Mouse (Mus musculus): Measurements from ENCODE around the gene Gpr39.

The Gpr39 gene

GRCm38 (mm10) chr1:125808426-125808825 lies 131.6 kb downstream of the Gpr39 start:
- no peak for DNase-seq (ENCODE audit: low read depth, low spot score)

- no peak for DNase-seq (ENCODE audit: low read depth, low spot score)
Observed at GRCm38 (mm10) chr1:125813141-125813782, 136.5 kb downstream of the Gpr39 start.

GRCm38 (mm10) chr1:125821101-125821500 lies 144.3 kb downstream of the Gpr39 start:
- DNase-seq (ENCODE audit: low read depth, low spot score) = no peak

GRCm38 (mm10) chr1:125823611-125824010 lies 146.8 kb downstream of the Gpr39 start:
- DNase-seq (ENCODE audit: low read depth, low spot score) = no peak

GRCm38 (mm10) chr1:125837507-125837906 lies 160.7 kb downstream of the Gpr39 start:
- no peak for DNase-seq (ENCODE audit: low read depth, low spot score)

- no peak for DNase-seq (ENCODE audit: low read depth, low spot score)
Observed at GRCm38 (mm10) chr1:125839746-125840392, 163.1 kb downstream of the Gpr39 start.

- no peak for DNase-seq (ENCODE audit: low read depth, low spot score)
Observed at GRCm38 (mm10) chr1:125854646-125855045, 177.9 kb downstream of the Gpr39 start.

GRCm38 (mm10) chr1:125858631-125859030 lies 181.8 kb downstream of the Gpr39 start:
- no peak for DNase-seq (ENCODE audit: low read depth, low spot score)

GRCm38 (mm10) chr1:125870056-125870455 lies 193.3 kb downstream of the Gpr39 start:
- DNase-seq (ENCODE audit: low read depth, low spot score) = no peak

- no peak for DNase-seq (ENCODE audit: low read depth, low spot score)
Observed at GRCm38 (mm10) chr1:125893158-125893557, 216.4 kb downstream of the Gpr39 start.

GRCm38 (mm10) chr1:125910211-125910870 lies 233.5 kb downstream of the Gpr39 start:
- DNase-seq (ENCODE audit: low read depth, low spot score) = no peak

GRCm38 (mm10) chr1:125910871-125911265 lies 234.1 kb downstream of the Gpr39 start:
- DNase-seq (ENCODE audit: low read depth, low spot score) = no peak

GRCm38 (mm10) chr1:125911337-125911900 lies 234.6 kb downstream of the Gpr39 start:
- DNase-seq (ENCODE audit: low read depth, low spot score) = no peak

- DNase-seq (ENCODE audit: low read depth, low spot score) = no peak
Observed at GRCm38 (mm10) chr1:125911901-125912445, 235.2 kb downstream of the Gpr39 start.

GRCm38 (mm10) chr1:125912601-125913600 lies 236.1 kb downstream of the Gpr39 start, which contains the start of gene Lypd1:
Gene Lypd1 (minus strand): TSS chr1:125913101.
- no peak for DNase-seq (ENCODE audit: low read depth, low spot score)

- DNase-seq (ENCODE audit: low read depth, low spot score) = no peak
Observed at GRCm38 (mm10) chr1:125920696-125921095, 243.9 kb downstream of the Gpr39 start.

GRCm38 (mm10) chr1:125923062-125923461 lies 246.3 kb downstream of the Gpr39 start:
- no peak for DNase-seq (ENCODE audit: low read depth, low spot score)
